Mouse (Mus musculus) cerebellum, postnatal 10 days (tissue): ENCODE results near the gene BC030867.

Experiments used
- DNase-seq, 2 experiments: peaks; one replicate each; pipeline ENCODE4 v3.0.0; 2021; ENCODE audit warnings: mixed read lengths in 2 of 2

BC030867 gene

GRCm38 (mm10) chr11:102248630-102249230 lies at the start of gene BC030867:
BC030867 (plus strand) TSS chr11:102248882.
- peak; percentile 97 to 98 for DNase-seq

GRCm38 (mm10) chr11:102199856-102200255 lies 48.8 kb upstream of the BC030867 start:
- DNase-seq: no peak

DNA sequence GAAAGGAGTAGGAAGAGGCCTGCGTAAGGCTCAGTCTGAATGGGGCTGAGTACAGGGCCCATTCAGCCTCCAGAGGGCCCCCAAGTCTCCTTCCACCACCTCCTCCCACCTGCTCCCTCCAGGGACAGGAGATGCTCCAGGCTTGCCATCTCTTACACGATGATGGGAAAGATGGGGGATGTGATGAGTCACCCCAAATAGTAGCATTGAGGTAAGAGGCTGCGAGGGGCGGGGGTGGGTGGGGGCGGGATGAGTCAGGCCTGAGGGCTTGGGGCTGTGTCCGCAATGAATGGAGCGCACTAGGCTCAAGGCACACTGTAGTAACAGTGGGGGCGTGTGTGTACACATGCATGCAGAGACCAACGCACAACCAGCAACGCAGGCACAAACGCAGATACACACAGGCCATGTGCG lies 47.3 kb upstream of the BC030867 start:
- peak in 1 of 2 experiments; percentile 34 for DNase-seq

GRCm38 (mm10) chr11:102206481-102206880 lies 42.2 kb upstream of the BC030867 start:
- DNase-seq: no peak

GRCm38 (mm10) chr11:102207825-102208777 lies 40.6 kb upstream of the BC030867 start:
- DNase-seq: no peak

DNA sequence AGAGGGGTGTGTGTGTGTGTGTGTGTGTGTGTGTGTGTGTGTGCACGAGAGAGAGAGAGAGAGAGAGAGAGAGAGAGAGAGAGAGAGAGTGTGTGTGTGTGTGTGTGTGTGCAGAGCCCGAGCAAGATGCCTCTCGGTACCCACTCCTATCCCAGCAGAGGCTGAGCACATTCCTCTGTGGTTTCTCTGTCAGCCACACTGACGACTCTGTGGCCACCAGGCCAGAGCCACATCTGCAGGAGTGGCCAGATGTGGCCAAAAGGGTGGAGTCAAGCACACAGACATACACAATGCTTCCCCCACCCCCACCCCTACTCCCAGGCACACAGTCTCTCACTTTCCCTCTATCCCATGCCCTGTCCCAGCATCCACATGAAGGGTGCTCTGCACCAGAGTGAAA lies 39.8 kb upstream of the BC030867 start:
- no peak for DNase-seq

- peak; percentile 79 to 85 for DNase-seq
Observed at GRCm38 (mm10) chr11:102209742-102210141, 38.9 kb upstream of the BC030867 start.

- no peak for DNase-seq
Observed at GRCm38 (mm10) chr11:102210185-102210584, 38.5 kb upstream of the BC030867 start.

DNA sequence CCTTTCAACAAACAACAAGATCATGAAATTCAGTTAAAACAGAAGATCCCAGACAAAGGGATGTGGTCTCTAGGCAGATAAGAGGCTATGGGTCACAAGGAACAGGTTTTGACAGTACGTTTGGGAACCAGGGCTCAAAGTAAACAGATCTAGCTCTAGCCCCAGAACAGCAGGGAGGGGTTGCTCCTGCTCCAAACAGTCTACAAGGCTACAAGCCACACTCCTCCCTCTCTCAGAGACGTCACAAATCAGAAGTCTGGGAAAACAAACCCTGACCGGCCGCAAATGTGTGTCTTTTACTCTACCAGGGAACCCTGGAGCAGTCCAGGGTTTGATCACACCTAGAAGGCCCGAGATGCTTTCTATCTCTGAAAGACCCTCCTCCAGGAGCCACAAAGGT lies 37.7 kb upstream of the BC030867 start:
- no peak for DNase-seq

- DNase-seq: peak in 1 of 2 experiments; percentile 50
Observed at GRCm38 (mm10) chr11:102211936-102212341, 36.7 kb upstream of the BC030867 start.

DNA sequence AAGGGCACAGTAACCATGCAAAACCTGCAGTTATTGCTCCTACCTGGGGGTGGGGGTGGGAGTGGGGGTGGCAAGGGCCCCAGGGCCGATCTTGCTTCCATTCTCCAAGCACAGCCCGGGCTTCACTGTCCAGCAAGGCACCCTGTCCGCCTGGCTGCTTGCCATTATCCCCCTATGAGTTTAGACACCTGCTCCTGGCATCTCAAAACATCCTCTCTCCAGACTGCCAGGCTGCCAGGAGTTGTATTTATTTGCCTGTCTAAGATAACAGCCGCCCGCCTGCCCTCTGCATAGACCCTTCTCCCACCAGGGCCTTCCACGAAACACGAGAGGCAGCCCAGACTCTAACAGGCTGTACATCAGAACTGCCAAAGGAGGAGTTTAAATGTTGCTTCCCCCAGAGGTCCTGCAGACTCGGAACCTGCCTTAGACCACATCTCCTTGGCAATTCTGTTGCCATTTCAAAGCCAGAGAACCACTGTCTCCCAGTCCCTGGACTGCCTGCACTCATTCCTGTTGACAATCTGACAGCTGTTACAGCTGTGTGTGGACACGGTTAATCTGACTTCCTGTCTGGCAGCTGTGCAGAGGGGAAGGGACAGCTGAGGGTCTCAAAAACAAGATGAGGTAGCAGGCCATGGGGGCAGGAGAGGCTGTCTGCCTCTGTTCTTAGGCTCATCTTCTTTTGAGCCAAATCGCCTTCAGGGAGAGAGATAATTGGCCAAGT lies 34.1 kb upstream of the BC030867 start:
- peak; percentile 69 to 77 for DNase-seq

DNA sequence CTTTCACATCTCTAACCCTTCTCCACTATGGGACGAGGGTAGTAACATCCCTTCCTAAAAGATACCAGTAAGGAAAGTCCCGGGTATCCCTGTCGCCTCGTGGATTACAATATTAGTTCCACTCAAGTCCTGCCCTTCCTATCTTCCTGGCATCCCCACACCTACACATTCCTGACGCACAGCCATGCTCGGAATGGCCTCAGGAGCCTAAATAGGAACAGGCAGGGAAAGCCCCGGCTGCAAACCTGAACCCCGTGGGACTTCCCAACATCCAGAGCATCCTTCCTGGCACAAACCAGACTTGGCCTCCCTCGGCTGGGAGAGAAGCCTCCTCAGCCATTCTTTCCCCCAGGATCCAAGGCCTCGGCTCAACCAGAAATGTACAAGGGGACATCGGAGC lies 33.2 kb upstream of the BC030867 start:
- DNase-seq: no peak

DNA sequence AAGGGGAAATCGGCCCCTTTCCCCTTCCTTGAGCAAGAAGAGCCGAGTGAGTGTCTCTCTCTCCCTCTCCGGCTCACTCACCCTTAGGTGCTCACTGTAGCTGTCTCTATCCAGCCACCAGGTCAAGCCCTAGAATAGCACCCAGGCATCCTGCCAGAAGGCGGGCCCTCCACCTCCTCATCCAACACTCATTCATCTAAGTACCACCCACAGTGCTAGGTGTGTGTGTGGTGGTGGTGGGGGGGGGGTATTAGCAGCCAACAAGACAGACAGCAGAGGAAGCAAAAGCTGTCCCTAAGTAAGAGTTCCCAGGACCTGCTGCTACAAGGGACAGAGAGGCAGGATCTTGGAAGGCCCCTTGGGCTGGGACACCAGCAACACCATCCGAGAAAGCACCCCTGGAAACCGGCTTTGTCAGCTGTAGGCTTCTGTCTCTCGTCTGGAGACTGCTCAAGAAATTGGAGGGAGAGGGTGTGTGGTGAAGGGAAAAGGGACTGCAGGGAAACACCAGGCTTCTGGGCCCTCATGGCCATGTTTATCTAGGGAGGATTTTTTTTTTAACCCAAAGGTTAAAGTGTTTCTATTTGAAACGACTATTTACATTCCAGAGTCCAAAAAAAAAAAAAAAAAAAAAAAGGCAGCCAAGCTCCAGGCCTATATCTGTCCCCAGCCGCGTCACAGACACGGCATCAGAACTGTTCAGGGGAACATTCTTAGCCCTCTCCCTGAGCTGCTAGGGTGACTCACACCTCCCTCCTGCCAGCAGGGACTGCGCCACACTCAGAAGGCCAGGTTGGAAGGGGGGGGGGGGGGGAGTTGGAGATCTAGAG lies 32.4 kb upstream of the BC030867 start:
- peak in 1 of 2 experiments; percentile 51 for DNase-seq

DNA sequence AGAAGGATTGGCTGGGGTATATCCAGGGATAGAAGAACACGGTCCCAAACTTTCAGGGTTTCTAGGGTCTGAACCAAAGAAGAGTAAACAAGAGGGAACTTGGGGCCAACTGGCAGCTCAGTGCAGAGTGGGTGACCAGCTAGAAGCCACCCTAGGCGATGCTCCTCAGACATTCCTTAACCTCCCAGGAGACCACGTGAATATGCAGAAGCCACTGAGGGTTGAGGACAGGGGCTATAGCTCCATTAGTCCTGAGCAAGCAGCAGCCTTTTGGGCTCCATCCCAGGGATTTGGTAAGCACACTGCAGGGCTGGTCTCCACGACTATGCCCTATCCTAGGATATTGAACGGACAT lies 31.8 kb upstream of the BC030867 start:
- no peak for DNase-seq

DNA sequence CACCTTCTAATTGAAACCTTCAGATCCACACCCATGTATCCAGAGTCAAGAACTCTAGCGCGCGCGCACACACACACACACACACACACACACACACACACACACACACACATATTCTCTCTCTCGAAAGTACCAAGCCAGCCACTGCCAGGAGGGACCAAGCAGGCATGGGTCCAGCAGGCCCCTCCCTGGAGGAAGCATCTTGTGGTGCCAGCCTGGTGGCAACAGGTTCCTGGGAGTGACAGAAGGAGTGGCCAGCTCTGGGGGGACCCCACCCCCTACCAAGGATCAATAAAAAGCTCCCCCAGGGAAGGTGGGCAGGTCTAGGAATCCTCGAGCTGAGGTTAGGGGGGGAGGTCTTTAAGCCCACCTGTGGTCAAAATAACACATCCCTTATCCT lies 31.3 kb upstream of the BC030867 start:
- DNase-seq: peak; percentile 59 to 66

- DNase-seq: no peak
Observed at GRCm38 (mm10) chr11:102217876-102218430, 30.7 kb upstream of the BC030867 start.

DNA sequence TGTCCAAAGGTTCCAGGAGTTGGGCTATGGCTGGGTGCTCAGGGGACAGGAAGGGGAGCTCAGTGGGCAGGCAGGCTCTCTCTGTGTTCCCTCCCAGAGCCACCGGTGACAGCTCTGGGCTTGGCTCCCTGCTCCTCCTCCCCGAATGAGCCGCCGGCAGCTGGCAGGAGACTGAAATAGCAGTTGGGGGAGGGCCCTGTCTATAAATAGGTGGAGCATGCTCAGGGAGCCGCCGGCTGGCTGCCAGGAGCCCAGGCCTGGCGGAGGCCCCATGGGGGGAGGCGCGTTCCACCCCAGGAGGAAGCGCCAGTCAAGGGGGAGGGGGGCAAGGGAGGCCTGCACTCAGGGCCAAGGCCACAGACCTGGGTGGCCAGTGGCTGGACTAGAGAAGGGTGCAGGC lies 29.9 kb upstream of the BC030867 start:
- DNase-seq: peak; percentile 92 to 95

DNA sequence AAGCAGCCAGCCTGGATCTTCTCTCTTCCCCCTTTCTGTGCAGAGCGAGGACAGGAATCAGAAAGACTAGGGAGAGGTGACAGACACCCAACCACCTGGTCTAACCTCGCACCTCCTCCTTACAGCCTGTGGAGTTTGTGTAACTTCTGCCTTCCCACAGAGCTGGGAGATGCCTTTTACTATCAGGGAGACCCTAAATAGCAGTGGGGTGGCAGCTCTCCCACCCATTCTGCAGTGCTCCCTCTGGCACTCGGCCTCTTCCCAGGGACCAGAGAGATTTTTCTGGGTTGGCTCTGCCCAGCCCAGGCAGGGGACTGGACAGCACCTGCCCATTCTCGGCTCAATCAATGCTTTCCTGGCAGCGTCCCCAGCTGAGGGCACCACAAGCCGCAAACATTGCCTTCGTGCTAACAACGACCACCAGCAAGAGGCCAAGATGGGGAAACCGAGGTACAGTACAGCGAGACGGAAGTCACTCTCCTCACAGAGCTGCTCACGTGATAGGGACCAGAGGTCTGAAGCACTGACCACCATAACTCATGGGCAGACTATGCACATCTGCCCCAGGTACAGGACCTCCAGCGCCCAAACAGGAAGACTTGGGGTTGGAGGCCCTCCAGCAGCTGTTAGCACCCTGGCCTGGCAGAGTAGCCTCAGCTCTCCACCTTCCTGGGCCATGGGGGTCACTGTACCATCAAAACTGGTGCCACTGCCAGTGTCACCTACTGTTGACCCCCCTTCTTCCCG lies 29.3 kb upstream of the BC030867 start:
- peak; percentile 67 to 74 for DNase-seq

- peak; percentile 71 to 75 for DNase-seq
Observed at GRCm38 (mm10) chr11:102219994-102220346, 28.7 kb upstream of the BC030867 start.

GRCm38 (mm10) chr11:102220451-102220850 lies 28.2 kb upstream of the BC030867 start:
- DNase-seq: peak in 1 of 2 experiments; percentile 52

DNA sequence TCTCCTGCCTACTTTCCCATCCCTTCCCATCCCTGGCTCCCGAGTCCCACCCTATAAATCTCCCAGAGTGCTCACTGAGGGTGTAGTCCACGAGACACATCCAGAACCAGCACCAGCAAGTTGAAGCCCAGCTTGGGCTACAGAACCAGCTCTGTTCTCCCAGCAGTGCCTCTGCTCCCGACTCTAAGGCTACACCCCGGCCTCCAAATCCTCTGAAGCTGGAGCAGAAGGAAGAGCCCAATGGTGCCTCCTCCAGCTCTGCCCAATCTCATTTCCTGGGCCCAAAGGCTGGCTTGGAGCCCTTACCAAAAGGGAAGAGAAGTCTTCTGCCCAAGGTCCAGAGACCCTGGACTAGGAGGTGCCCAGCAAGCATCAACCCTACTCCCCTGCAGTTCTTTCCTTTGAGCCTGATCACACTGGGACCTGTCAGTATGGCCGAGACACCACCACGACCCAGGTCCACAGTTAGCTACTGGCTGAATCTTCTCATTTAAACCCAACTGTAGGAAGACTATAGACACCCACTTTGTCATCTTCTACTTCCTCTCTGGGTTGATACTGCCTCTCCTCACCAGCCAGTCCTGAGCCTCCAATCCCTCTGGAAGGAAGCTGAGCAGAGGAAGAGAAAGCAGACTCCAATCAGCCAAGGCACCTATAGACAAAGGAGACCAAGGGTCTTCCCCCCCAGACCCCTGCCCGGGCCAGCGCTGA lies 27.3 kb upstream of the BC030867 start:
- DNase-seq: no peak
